Mouse (Mus musculus) megakaryocyte, adult 5-6 weeks (primary cell): Measurements from ENCODE around the gene Sppl3. TPM values are rescaled to one million over a fixed set of nuclear protein-coding genes. Genes with fewer than 3 reads are reported as not detected.

ENCODE experiments used
- ATAC-seq: 2 replicates; pipeline ENCODE4 v1.8.0; 2016; ENCODE audit warnings: mild to moderate bottlenecking, inconsistent platforms; ENCODE audit not compliant: poor library complexity, severe bottlenecking
- total RNA-seq, 2 experiments: library from RNA; stranded (forward) in 1 of 2; stranded (reverse) in 1 of 2; fragments of 153-499, 151-499 nt in 1 of 2; fragments of 221-1000, 200-1000 nt in 1 of 2; gene quantifications; 2 replicates each; pipeline versions ENCODE4 v1.2.3 to v1.2.4; 2015 to 2017

The Sppl3 gene
- total RNA-seq (2015) (33.1 and 33.6 TPM in 2 replicates), total RNA-seq (2017) (22.8 and 24.6 TPM in 2 replicates)

DNA sequence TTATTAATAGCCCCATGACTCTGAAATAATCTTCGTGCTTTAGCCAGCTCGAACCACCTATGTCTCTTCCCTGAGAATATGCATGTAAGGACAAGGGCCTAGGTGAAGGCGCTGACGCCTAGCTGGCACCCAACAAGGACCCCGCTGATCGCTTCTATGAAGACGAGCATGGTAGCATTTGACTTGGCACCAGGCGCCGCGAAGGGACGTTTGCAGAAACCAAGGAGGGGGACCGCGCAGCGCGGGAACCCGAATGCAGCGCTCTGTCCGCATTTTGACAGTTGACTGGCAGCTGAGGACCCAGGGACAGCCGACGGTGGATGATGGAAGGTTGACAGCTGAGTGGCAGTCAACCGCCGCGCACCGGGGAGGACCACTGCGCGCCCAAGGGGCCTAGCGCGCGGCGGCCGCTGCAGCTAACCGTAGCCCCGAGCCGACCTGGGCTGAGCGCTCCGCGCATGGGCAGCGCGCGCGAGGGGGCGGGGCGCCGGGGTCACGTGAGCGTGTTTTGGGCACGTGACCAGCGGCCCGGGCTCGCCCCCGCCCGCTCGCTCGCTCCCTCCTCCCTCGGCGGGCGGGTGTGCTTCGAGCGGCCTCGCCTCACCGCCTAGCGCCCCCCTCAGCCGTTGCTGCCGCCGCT, at the start of gene Sppl3:
TSS of gene Sppl3 (plus strand) at position 561 of the 640 bp plus-strand sequence.
- peak; percentile 66 for ATAC-seq

DNA sequence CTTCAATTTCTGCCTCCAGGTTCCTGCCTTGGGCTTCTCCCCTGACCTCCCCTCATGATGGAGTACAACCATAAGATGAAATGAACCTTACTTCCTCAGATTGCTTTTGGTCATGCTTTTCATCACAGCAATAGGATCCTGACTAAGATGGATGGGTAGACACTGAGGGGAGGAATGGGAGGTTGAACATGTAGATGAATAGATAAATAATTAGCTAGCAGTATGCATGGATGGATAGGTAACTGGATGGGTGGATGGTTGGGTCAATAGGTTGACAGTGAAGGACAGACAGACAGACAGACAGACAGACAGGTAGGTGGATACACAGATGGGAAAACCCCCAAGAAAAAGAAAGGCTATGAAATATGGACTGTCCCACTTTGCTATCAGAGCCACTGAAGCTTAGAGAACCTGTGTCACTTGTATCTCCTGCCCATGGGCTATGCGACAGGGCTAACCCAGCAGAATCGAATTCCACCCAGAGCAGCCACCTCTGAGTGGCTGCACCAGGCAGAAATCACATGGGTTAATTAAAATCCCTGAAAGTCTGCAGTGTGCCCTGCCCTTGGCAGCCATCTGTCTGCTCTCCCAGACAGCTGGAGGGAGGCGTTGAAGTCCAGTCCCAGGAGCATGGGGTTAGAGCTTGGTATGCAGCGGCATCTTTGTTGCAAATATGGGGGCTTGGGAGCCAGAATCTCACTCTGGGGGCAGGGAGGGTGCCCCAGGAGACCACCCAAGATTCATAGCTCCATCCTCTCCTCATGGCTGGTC, 49.2 kb upstream of the Sppl3 start:
- no peak for ATAC-seq

DNA sequence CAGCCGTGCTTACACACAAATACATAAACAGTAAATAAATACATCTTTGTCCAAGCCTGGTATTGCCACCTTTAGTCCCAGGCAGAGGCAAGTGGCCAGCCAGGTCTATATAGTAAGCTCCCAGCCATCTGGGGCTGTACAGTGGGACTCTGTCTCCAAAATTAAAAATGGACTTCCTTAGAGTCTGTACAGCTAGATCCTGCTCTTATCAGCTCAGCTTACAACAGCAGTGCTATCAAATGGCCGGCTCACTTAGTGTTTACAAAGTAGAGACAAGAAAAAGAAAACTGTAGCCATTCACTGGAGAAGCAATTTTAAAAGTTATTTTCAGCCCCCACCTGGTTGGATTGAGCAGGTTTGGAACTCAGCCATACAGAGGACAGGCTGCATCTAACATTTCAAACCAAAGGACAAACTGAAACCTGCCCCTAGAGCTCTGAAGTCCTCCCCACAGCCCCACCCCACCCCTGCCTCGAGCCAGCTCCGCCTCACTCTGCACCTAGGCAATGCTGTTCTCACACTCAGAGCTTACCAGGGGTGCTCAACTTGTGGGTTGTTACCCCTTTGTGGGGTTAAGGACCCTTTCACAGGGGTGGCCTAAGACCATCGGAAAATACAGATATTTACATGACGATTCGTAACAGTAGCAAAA, 46.5 kb upstream of the Sppl3 start:
- ATAC-seq: no peak

DNA sequence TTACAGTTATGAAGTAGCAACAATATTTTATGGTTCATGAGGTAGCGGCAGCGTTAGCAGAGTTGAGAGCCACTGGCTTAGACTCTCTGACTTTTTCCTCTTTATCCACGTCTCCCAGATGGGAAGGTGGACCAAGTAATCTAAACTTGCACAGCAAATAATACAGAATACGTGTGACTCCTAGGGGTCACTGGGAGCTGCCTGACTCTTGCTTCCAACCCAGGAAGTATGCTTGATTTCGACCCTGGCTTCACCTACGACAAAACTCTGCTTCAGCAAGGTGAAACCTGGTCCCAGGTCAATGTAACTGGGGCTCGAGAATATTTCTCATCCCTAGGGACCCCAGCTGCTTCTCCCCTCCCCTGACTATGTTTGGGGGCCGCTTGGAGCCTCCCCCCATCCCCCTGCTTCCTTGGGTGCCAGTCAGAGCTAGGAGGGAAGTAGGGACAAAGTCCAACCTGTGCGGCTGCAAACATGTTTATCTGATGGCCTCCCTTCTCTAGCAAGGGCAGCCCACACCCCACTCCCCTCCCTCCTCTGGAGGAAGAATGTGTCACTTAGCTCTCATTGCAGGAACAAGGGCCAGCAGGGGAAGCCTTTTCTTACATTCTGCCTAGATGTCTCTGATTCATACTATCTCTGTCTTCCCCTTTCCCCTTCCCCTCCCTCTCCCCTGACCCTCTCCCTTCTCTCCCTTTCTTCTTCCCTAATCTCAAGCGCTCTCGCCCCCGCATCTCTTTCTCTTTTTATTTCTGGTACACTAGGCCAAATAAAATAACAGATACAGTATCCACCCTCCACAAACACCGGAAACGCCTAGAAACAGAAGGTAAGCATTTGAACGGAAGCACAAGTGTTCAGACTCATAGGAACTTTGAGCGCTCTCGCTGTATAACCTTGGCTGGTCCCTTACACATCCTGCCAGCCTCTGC, 45.7 kb upstream of the Sppl3 start:
- ATAC-seq: no peak

DNA sequence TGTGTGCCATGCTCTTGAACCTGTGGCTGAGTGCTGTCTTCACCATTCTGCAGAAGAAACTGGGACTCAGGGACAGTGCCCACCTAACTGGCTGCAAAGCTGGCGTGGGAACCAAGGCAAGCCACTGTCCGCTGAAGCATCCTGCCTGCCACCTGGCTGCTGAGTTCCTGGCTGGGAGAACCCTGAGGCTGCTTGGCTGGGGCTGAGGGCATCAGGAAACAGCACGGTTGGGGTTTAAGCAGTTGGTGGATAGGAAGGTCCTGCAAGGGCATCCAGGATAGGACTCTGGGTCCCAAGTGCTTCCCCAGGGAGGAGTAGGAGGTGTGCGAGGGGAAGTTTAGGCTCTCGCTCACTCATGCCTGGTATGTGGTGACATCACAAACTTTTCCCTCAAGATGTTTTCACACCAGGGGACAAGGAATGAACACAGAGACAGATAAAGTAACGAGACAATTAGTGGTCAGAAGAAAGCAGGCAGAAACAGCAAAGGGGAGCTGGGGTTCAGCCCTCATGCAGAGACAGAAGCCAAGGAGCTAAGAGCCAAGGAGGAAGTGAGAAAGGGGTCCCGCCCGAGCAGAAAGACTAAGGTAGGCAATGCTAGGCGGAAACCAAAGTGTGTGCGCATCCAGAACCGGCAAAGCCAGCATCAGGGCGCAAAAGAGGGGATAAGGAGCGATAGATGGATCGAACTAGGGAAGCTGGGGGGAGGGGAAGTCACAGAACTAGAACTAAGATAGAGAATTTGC, 43.2 kb upstream of the Sppl3 start:
- ATAC-seq: no peak

DNA sequence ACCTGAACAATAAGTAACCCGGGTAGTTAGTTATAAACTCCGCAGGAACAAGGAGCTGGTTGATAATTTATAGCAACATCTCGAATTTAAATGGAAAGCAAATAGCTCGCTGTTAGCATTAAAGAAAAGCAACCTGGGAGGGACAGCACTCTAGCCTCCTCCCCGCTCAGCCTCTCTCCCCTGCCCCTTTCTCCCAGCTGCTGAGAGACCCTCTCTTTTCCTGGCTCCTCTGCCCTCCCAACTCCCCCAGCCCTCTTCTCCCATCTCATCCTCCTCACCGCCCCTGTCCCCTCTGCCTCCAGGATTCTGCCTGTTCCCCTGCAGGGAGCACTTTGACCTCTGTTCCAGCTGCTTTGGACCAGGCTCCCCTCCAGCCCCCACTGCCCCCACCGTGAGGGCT, 42.3 kb upstream of the Sppl3 start:
- ATAC-seq: no peak

DNA sequence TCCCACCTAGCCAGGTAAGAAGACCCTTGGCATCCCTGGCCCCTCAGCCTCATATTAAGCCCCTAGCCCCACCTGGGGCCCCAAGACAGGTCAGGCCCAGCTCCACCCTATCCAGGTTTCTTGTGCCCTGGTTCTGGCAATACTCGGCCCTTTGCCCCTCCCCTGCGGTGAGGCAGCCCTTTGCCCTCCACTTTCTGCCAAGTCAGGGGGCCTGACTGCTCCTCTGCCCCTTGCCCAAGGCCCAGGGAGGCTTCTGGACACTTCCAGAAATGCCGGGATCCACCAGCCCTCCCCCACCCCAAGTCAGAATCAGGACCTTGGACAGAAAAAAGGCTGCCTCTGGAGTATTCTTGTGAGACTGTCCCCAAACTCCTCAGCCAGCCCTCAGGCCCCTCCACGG, 41.9 kb upstream of the Sppl3 start:
- ATAC-seq: no peak

DNA sequence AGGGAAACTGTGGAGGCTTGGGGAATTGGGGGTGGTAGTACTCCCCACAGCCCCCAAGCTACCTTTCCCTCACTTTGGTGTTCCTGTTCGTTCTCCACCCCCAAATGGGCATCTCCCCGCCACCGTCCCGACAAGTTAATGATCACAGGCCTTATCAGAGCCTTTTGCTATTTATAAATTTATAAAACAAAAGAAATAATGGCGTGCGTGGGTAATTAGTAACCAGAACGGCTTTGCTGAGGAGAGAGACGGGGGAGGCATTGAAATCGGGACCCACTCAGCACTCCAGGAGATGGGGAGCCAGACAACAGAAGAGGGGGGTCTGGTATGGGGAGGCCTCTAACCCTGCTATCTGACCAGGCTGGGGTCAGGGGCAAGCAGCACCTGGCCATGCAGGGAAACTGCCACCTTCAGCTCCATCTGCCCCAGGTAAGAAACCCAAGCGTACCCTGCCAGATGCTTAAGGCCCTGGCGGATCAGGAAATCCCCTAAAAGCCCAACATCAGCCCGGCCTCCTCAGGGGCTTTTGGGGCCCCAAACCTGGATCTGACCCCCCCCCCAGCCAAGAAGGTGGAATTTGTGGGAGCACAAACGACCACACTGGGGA, 41.2 kb upstream of the Sppl3 start:
- ATAC-seq: no peak

DNA sequence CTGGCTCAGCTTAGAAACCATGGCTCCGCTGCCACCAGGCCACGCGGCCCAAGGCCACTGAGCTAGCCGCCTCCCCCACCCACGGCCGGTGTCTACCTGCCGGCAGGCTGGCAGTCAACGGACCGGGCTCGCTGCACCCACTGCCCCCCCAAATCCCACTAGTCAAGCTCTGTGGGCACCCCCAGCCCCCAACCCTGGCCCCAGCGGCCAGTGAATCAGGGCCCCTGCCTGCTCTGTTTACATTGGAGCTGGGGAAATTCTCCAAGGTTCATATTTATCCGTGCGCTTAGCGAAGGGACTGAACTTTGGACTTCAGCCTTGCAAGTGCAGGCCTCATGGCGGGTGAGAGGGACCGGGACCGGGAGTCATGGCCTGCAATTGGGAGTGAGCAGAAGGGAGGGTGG, 40.1 kb upstream of the Sppl3 start, which contains the start of gene Hnf1a:
TSS of gene Hnf1a (minus strand) at position 271 of the 404 bp plus-strand sequence.
- ATAC-seq: no peak

DNA sequence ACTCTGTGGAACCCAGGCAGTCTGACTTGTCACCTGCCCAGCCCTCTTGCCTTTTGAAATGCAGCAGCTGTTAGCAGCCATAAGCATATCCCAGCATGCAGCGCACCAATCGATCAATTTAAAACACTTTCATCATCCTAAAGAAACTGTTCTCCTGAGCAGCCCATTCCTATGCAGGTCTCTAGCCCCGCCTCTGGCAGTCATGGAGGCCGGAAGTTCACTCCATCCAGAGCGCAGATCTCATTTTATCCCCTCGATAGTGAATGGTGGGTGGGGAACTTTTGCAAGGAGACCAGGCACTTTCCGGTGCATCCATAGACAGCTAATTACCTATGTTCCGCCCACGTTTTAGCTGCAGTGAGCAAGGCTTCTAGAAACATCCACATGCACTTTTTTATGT, 38.7 kb upstream of the Sppl3 start:
- ATAC-seq: no peak

DNA sequence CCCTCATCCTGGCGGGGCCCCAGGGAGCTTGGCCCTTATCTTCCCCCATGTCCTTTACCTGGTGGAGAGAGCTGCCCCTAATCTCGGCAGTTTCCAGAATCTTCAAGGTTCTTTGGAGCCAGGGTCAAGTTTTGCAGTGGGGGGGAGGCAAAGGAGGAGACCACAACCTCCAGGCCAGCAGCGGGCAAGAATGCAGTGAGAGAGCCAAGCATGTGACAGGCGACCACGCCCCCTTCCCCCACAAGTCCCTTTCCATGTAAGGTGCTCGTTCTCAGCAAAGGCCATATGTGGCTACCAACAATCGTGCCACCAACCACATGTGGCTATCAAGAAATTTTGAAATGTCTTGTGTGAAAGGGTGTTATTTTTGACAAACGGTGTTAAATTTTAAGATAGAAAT, 37.8 kb upstream of the Sppl3 start:
- ATAC-seq: no peak

DNA sequence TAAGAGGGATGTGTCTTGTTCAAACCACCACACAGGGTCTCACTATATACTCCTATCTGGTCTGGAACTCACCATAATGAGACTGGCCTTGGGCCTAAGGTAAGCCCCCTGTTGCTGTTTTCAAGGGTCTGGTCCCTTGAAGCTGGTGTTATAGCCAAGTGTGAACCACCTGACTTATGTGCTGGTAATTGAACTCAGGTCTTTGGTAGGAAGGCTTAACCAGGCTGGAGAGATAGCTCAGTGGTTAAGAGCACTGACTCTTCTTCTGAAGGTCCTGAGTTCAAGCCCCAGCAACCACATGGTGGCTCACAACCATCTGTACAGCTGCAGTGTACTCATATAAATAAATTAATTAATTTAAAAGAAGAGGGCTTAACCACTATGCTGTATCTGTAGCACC, 34.0 kb upstream of the Sppl3 start:
- ATAC-seq: no peak

DNA sequence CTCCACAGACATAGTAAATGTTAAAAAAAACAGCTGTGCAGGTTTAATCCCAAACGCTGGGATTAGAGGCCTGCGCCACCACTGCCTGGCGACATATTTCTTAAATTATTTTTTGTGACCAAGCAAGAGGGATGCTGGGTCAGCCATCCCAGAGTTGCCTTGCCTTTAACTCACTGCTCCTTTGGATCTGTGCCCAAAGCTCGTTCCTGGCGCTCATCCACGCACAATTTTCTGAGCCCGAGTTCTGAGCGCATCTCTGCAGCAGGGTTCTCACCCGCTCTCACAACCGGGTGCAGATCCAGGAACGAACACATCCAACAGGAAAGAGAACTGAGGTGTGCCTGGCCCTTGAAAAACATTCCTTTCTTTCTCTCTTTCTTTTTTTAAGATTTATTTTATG, 32.5 kb upstream of the Sppl3 start:
- ATAC-seq: no peak

DNA sequence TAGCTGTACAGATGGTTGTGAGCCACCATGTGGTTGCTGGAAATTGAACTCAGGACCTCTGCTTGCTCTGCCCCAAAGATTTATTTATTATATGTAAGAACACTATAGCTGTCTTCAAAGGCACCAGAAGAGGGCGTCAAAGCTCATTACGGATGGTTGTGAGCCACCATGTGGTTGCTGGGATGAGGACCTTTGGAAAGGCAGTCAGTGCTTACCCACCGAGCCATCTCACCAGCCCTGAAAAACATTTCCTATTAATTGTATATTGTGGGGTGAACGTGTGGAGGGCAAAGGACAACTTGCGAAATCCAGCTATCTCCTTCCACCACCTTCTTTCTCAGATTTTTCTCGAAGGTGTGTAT, 32.1 kb upstream of the Sppl3 start:
- 0 out of 2 replicates have a peak, but pooled peaks have one; percentile 6 for ATAC-seq

DNA sequence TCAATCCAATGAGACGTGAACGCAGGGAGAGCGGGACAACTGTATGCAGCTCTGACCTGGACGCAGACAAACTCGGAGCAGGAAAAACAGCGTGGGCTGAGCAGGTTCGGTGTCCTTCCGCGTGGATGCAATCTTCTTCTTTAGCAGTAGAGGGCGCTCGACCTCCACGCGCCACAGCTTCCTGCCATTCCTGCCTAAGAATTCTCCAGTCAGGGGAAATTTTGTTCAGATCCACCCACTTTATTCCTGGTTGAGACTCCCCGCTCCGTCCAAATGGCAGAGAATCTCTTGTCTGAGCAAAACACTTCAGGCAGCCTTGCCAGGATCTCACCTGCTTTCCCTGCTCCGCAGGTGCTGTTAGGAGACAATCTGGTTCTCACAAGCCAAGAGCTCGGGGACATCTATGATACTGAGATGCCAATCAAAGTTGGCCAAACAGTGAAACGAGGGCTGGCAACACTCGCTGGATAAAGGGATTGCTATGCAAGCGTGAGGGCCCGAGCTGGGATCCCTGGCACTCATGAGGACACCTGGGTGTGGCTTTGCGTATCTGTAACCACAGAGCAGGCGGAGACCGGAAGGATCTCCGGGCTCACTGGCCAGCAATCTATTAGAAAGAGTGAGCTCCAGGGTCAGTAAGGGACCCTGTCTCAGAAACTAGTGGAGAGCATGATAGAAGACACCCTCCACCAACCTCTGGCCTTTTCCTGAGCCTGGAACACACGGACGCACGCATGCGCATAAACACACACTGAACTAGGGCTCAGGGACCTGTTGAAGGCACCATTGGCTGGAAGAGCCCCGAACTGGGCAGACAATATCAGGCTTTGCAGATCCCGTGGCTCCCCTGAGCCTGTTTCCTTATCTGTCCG, 31.5 kb upstream of the Sppl3 start:
- ATAC-seq: peak; percentile 88

DNA sequence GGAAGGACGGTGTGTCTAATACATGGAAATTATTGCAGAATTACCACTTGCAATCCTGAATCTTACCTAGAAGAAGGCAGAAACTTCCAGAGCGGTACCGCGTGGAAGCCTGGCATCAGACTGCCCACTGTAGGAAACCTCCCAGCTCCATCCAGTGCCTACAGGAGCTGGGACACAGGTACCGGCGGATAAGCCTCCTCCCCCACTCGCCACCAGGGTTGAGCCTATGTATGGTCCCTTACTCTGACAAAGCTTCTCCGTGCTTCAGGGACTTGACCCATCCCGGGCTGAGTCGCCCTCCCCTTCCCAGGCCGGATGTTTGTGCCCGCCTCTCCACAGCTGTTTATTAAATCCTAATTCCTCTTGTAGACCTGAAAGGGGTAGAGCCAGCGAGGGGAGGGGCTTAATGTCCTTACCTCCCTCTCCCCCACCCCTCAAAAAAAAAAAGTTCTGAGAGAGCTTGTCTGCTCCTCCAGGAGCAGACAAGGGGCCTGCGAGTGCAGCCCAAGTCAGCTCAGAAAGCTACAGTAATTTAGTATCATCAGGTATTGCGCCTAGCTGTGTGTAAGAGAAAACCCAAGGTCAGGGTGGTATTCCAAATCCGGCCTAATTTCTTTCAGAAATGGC, 30.7 kb upstream of the Sppl3 start:
- ATAC-seq: no peak

DNA sequence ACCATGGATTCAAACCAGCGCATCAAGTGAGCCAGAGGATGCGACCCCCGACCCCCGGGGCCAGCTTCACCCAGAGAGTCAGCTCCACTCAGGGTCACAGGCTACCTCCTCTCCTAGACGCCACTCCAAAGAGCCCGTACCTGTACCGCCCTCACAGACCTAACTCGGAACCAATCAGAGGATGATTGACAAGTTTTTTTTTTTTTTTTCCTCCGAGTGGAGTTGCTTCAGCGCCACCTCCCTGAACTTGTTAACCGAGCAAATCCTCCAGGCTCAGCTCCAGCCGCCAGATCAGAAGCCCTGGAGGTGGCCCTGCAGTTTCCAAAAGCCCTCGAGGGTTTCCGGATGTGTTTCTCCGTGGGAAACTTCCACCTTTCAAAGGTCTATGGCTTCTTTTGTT, 28.9 kb upstream of the Sppl3 start:
- ATAC-seq: no peak

DNA sequence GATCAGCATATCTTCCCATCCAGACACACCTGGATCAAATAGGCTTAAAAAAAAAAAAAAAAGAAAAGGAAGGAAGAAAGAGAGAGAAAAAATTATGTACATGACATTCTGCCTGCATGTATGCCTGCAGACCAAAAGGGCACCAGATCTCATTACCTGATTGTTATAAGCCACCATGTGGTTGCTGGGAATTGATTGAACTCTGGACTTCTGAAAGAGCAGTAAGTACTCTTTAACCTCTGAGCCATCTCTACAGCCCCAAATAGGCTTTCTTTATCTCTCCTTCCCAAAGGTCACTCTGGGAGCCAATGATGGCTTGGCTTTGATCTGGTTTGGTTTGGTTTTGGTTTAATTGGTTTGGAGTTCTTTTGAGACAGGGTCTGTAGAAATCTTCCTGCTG, 25.9 kb upstream of the Sppl3 start:
- ATAC-seq: no peak
